Mouse (Mus musculus) spleen, adult 2 months (tissue): Measurements from ENCODE around the gene Ctcfl. TPM values are rescaled to one million over a fixed set of nuclear protein-coding genes. Genes with fewer than 3 reads are reported as not detected.

ENCODE experiments used
- DNase-seq, 2 experiments: peaks; one replicate each; pipeline versions ENCODE4 v3.0.0 to v3.0.0-alpha.2; 2012 to 2021; ENCODE audit warnings: low spot score in 2 of 2, low read depth in 1 of 2
- H3K27ac ChIP-seq: fragments of 200-500 bp; 2 replicates; pipeline ENCODE4 v1.5.1; 2012; ENCODE audit warnings: low read length, inconsistent platforms; ENCODE audit not compliant: insufficient read depth
- H3K27me3 ChIP-seq: fragments of 200-500 bp; 2 replicates; pipeline ENCODE4 v1.6.1; 2012; ENCODE audit warnings: mild to moderate bottlenecking, moderate library complexity, low read length, inconsistent platforms; ENCODE audit not compliant: control insufficient read depth, insufficient read depth
- H3K36me3 ChIP-seq: fragments of 200-500 bp; 2 replicates; pipeline ENCODE4 v1.6.1; 2012; ENCODE audit warnings: mild to moderate bottlenecking, low read length, inconsistent platforms; ENCODE audit not compliant: control insufficient read depth, insufficient read depth
- H3K4me1 ChIP-seq: fragments of 200-500 bp; 2 replicates; pipeline ENCODE4 v1.6.1; 2011; ENCODE audit warnings: inconsistent platforms; ENCODE audit not compliant: control insufficient read depth, insufficient read depth, insufficient read length
- H3K4me3 ChIP-seq: fragments of 200-500 bp; 2 replicates; pipeline ENCODE4 v1.5.1; 2011; ENCODE audit warnings: mild to moderate bottlenecking, inconsistent platforms; ENCODE audit not compliant: insufficient read depth, insufficient read length; ENCODE audit errors: extremely low read depth
- CTCF ChIP-seq: fragments of 200-500 bp; IDR thresholded peaks from 2 replicates; pipeline ENCODE4 v1.5.1; 2011; ENCODE audit warnings: mild to moderate bottlenecking, inconsistent platforms; ENCODE audit not compliant: insufficient read depth, insufficient read length, insufficient replicate concordance; ENCODE audit errors: extremely low read depth
- POLR2A ChIP-seq: fragments of 200-500 bp; IDR thresholded peaks from 2 replicates; pipeline ENCODE4 v1.6.1; 2011; ENCODE audit warnings: low read depth, low read length, inconsistent platforms
- WGBS: fragments of 180-500 bp; shearing (Covaris S2); methylation state at CpG from one replicate; pipeline ENCODE4 v1.1.7; 2018; 5-methylcytosine and 5-hydroxymethylcytosine counted together
- polyA plus RNA-seq: library from polyadenylated mRNA; depleted of rRNA; stranded (reverse); fragments of >200 nt; gene quantifications from 2 replicates; pipeline ENCODE4 v1.2.3, GENCODE M21; 2012

The Ctcfl gene
- polyA plus RNA-seq, 1 experiment, result not detected

GRCm38 (mm10) chr2:173085763-173086162, 33.6 kb downstream of the Ctcfl start:
- Histone ChIP-seq H3K4me1 (peaks cover 37% of the 10 kb centered on the region; the same call in 1 of the 2 replicates), H3K27ac (peak overlapping the region; percentile 80), H3K4me3 (no peak overlapping the region), H3K36me3 (no peaks in the 10 kb centered on the region), H3K27me3 (no peaks in the 10 kb centered on the region)
- 47% methylated on average over 9 of the region's 9 CpGs for WGBS
- TF ChIP-seq POLR2A (no peak), CTCF (no peak)
- peak; percentile 66 to 69 for DNase-seq

GRCm38 (mm10) chr2:173084871-173085270, 34.5 kb downstream of the Ctcfl start:
- peaks cover 41% of the 10 kb centered on the region; the same call in 1 of the 2 replicates for H3K4me1 ChIP-seq
- TF ChIP-seq POLR2A (no peak), CTCF (no peak)
- WGBS, result 89% methylated on average over 11 of the region's 11 CpGs
- 0 out of 2 replicates have a peak overlapping the region, but pooled peaks have one; percentile 80 for H3K27ac ChIP-seq
- H3K36me3 ChIP-seq, result no peaks in the 10 kb centered on the region
- DNase-seq, result no peak
- H3K27me3 ChIP-seq, result no peaks in the 10 kb centered on the region
- H3K4me3 ChIP-seq, result no peak overlapping the region

GRCm38 (mm10) chr2:173083712-173084475, 35.4 kb downstream of the Ctcfl start:
- 15% methylated on average over 13 of the region's 13 CpGs for WGBS
- peak; percentile 85 to 91 for DNase-seq
- peak overlapping the region; percentile 80 for H3K27ac ChIP-seq
- no peak overlapping the region; the same call in 1 of the 2 replicates for H3K4me3 ChIP-seq
- TF ChIP-seq CTCF, result no peak
- TF ChIP-seq POLR2A, result no peak; the same call in 1 of the 2 replicates
- H3K27me3 ChIP-seq, result no peaks in the 10 kb centered on the region
- peaks cover 41% of the 10 kb centered on the region; the same call in 1 of the 2 replicates for H3K4me1 ChIP-seq
- H3K36me3 ChIP-seq, result no peaks in the 10 kb centered on the region

- no peaks in the 10 kb centered on the region for H3K36me3 ChIP-seq
- peak overlapping the region; percentile 11; the same call in 1 of the 2 replicates for H3K4me3 ChIP-seq
- peak overlapping the region; percentile 80 for H3K27ac ChIP-seq
- H3K4me1 ChIP-seq, result peaks cover 41% of the 10 kb centered on the region; the same call in 1 of the 2 replicates
- no peaks in the 10 kb centered on the region for H3K27me3 ChIP-seq
- WGBS, result 35% methylated on average over 9 of the region's 9 CpGs
- TF ChIP-seq POLR2A (no peak), CTCF (no peak)
- no peak for DNase-seq
These were observed 36.2 kb downstream of the Ctcfl start for GRCm38 (mm10) chr2:173083106-173083505.

- 39% methylated on average over 3 of the region's 3 CpGs for WGBS
- Histone ChIP-seq H3K36me3 (no peaks in the 10 kb centered on the region), H3K4me1 (peaks cover 41% of the 10 kb centered on the region; the same call in 1 of the 2 replicates), H3K27me3 (no peaks in the 10 kb centered on the region), H3K4me3 (no peak overlapping the region; the same call in 1 of the 2 replicates), H3K27ac (peak overlapping the region; percentile 80)
- DNase-seq, result no peak
- TF ChIP-seq CTCF (no peak), POLR2A (no peak)
These were observed 36.6 kb downstream of the Ctcfl start for GRCm38 (mm10) chr2:173082706-173083105.

- WGBS, result 46% methylated on average over 10 of the region's 10 CpGs
- Histone ChIP-seq H3K27me3 (no peaks in the 10 kb centered on the region), H3K27ac (no peak overlapping the region), H3K4me3 (no peak overlapping the region), H3K4me1 (peaks cover 32% of the 10 kb centered on the region; the same call in 1 of the 2 replicates), H3K36me3 (no peaks in the 10 kb centered on the region)
- TF ChIP-seq POLR2A (no peak), CTCF (peak; percentile 95; the same call in 1 of the 2 replicates)
- DNase-seq, result peak in 1 of 2 experiments; percentile 74
These were observed 38.5 kb downstream of the Ctcfl start for GRCm38 (mm10) chr2:173080785-173081241.
